Mouse (Mus musculus): ENCODE results near the gene Mlkl. TPM values are rescaled to one million over a fixed set of nuclear protein-coding genes. Genes with fewer than 3 reads are reported as not detected.
"Not testable (repeated sequence)": the region's sequence is repeated elsewhere in the genome, so short reads cannot be mapped to it uniquely, and the experiment has no call there.

Gene Mlkl
- polyA plus RNA-seq, 1 experiment from 2014 or later = 0.14 TPM

- no peaks in the 10 kb centered on the region for H3K9me3 ChIP-seq (replicated peaks; ENCODE audit: control insufficient read depth, low read length)
- H3K4me2 ChIP-seq (ENCODE audit: low read depth, low read length) = no peak overlapping the region
- no peak for ATAC-seq (replicated peaks; ENCODE audit: insufficient number of reproducible peaks, low FRiP score, low TSS enrichment, low read depth)
- no peaks in the 10 kb centered on the region for H3K27me3 ChIP-seq (ENCODE audit: control insufficient read depth, insufficient read depth, low read length)
- no peak overlapping the region for H3K27ac ChIP-seq (replicated peaks; ENCODE audit: low read depth, low read length)
- no peak for DNase-seq (ENCODE audit: low spot score)
- no peaks in the 10 kb centered on the region for H3K4me1 ChIP-seq (ENCODE audit: control insufficient read depth, insufficient read depth, low read length)
- 84% methylated on average over 1 of the region's 1 CpGs for WGBS
- no peak overlapping the region for H3K9ac ChIP-seq (replicated peaks; ENCODE audit: low read length)
- H3K4me3 ChIP-seq (ENCODE audit: low read depth, low read length) = no peak overlapping the region
- peaks cover 4% of the 10 kb centered on the region for H3K36me3 ChIP-seq (replicated peaks; ENCODE audit: control insufficient read depth, insufficient read depth, low read depth, low read length)
Observed at GRCm38 (mm10) chr8:111298011-111298410, 40.0 kb downstream of the Mlkl start.

DNA sequence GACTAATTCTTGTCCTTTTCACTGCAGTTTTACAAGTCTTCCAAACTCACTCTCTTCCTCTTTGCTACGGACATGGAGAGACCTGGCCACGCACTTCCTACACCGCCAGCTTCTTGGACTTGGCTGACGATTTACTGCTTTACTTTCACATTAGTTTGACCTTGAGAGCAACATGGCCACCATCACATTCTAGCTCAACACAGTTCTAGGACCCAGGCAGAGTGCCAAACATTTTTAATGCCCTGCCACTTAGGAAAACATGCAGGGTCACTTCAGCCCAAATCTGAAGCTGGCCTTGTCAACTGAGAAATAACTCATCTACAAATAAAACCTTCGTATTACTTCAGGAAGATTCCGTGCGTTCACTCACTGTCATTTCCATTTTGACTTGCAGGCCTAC, 46.2 kb downstream of the Mlkl start:
- Histone ChIP-seq H3K4me1 (ENCODE audit: control insufficient read depth, insufficient read depth, low read length) (no peaks in the 10 kb centered on the region), H3K4me3 (ENCODE audit: low read depth, low read length) (no peak overlapping the region), H3K27me3 (ENCODE audit: control insufficient read depth, insufficient read depth, low read length) (no peaks in the 10 kb centered on the region), H3K9me3 (replicated peaks; ENCODE audit: control insufficient read depth, low read length) (no peaks in the 10 kb centered on the region), H3K27ac (replicated peaks; ENCODE audit: low read depth, low read length) (no peak overlapping the region), H3K4me2 (ENCODE audit: low read depth, low read length) (no peak overlapping the region), H3K9ac (replicated peaks; ENCODE audit: low read length) (no peak overlapping the region), H3K36me3 (replicated peaks; ENCODE audit: control insufficient read depth, insufficient read depth, low read depth, low read length) (peaks cover 4% of the 10 kb centered on the region)
- ATAC-seq (replicated peaks; ENCODE audit: insufficient number of reproducible peaks, low FRiP score, low TSS enrichment, low read depth) (no peak), DNase-seq (ENCODE audit: low spot score) (no peak)
- 96% methylated on average over 7 of the region's 7 CpGs for WGBS

DNA sequence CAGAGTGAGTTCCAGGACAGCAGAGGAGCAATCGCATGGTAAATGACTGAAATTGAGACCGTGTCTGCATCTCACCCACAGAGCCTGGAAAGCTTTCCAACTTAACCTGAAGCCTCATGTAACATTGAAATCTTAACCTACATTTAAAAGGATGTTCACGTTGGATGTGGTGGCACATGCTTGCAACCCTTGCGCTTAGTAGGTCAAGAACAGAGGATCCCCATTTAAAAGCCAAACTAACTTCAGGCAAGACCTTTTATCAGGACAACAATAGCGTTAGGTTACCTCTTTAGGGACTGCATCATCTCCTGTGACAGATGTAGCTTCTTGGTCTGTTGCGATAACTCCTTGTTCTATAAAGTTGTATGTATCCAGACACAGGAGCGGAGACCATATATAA, 47.4 kb downstream of the Mlkl start:
- ATAC-seq (replicated peaks; ENCODE audit: insufficient number of reproducible peaks, low FRiP score, low TSS enrichment, low read depth) (no peak), DNase-seq (ENCODE audit: low spot score) (no peak)
- H3K4me3 ChIP-seq (ENCODE audit: low read depth, low read length) = no peak overlapping the region
- 96% methylated on average over 7 of the region's 7 CpGs for WGBS
- no peak overlapping the region for H3K9ac ChIP-seq (replicated peaks; ENCODE audit: low read length)
- H3K4me2 ChIP-seq (ENCODE audit: low read depth, low read length) = no peak overlapping the region
- H3K27me3 ChIP-seq (ENCODE audit: control insufficient read depth, insufficient read depth, low read length) = no peaks in the 10 kb centered on the region
- H3K36me3 ChIP-seq (replicated peaks; ENCODE audit: control insufficient read depth, insufficient read depth, low read depth, low read length) = peaks cover 9% of the 10 kb centered on the region
- H3K9me3 ChIP-seq (replicated peaks; ENCODE audit: control insufficient read depth, low read length) = no peaks in the 10 kb centered on the region
- H3K4me1 ChIP-seq (ENCODE audit: control insufficient read depth, insufficient read depth, low read length) = no peaks in the 10 kb centered on the region
- H3K27ac ChIP-seq (replicated peaks; ENCODE audit: low read depth, low read length) = no peak overlapping the region

- DNase-seq (ENCODE audit: low spot score) (no peak), ATAC-seq (replicated peaks; ENCODE audit: insufficient number of reproducible peaks, low FRiP score, low TSS enrichment, low read depth) (no peak)
- WGBS = 91% methylated on average over 4 of the region's 4 CpGs
- Histone ChIP-seq H3K9ac (replicated peaks; ENCODE audit: low read length) (no peak overlapping the region), H3K4me1 (ENCODE audit: control insufficient read depth, insufficient read depth, low read length) (no peaks in the 10 kb centered on the region), H3K27me3 (ENCODE audit: control insufficient read depth, insufficient read depth, low read length) (no peaks in the 10 kb centered on the region), H3K4me2 (ENCODE audit: low read depth, low read length) (no peak overlapping the region), H3K36me3 (replicated peaks; ENCODE audit: control insufficient read depth, insufficient read depth, low read depth, low read length) (peaks cover 14% of the 10 kb centered on the region), H3K9me3 (replicated peaks; ENCODE audit: control insufficient read depth, low read length) (no peaks in the 10 kb centered on the region), H3K27ac (replicated peaks; ENCODE audit: low read depth, low read length) (no peak overlapping the region), H3K4me3 (ENCODE audit: low read depth, low read length) (no peak overlapping the region)
Observed at GRCm38 (mm10) chr8:111285603-111286002, 52.4 kb downstream of the Mlkl start.

- H3K27ac ChIP-seq (replicated peaks; ENCODE audit: low read depth, low read length) = no peak overlapping the region
- H3K4me3 ChIP-seq (ENCODE audit: low read depth, low read length) = no peak overlapping the region
- H3K9me3 ChIP-seq (replicated peaks; ENCODE audit: control insufficient read depth, low read length) = no peaks in the 10 kb centered on the region
- no peak overlapping the region for H3K4me2 ChIP-seq (ENCODE audit: low read depth, low read length)
- 91% methylated on average over 3 of the region's 3 CpGs for WGBS
- peaks cover 19% of the 10 kb centered on the region for H3K36me3 ChIP-seq (replicated peaks; ENCODE audit: control insufficient read depth, insufficient read depth, low read depth, low read length)
- no peak for ATAC-seq (replicated peaks; ENCODE audit: insufficient number of reproducible peaks, low FRiP score, low TSS enrichment, low read depth)
- peak; percentile 14 for DNase-seq (ENCODE audit: low spot score)
- H3K27me3 ChIP-seq (ENCODE audit: control insufficient read depth, insufficient read depth, low read length) = no peaks in the 10 kb centered on the region
- no peaks in the 10 kb centered on the region for H3K4me1 ChIP-seq (ENCODE audit: control insufficient read depth, insufficient read depth, low read length)
- no peak overlapping the region for H3K9ac ChIP-seq (replicated peaks; ENCODE audit: low read length)
Observed at GRCm38 (mm10) chr8:111282093-111282492, 55.9 kb downstream of the Mlkl start.

- no peak overlapping the region for H3K9ac ChIP-seq (replicated peaks; ENCODE audit: low read length)
- no peaks in the 10 kb centered on the region for H3K9me3 ChIP-seq (replicated peaks; ENCODE audit: control insufficient read depth, low read length)
- WGBS = 65% methylated on average over 2 of the region's 2 CpGs
Observed at GRCm38 (mm10) chr8:111268277-111268676, 69.7 kb downstream of the Mlkl start.

GRCm38 (mm10) chr8:111266161-111266560, 71.8 kb downstream of the Mlkl start:
- not testable (repeated sequence) for DNase-seq (ENCODE audit: low spot score); H3K27me3 ChIP-seq (ENCODE audit: control insufficient read depth, insufficient read depth, low read length); H3K4me2 ChIP-seq (ENCODE audit: low read depth, low read length); H3K4me1 ChIP-seq (ENCODE audit: control insufficient read depth, insufficient read depth, low read length); H3K4me3 ChIP-seq (ENCODE audit: low read depth, low read length); H3K36me3 ChIP-seq (replicated peaks; ENCODE audit: control insufficient read depth, insufficient read depth, low read depth, low read length); H3K9me3 ChIP-seq (replicated peaks; ENCODE audit: control insufficient read depth, low read length); H3K27ac ChIP-seq (replicated peaks; ENCODE audit: low read depth, low read length); ATAC-seq (replicated peaks; ENCODE audit: insufficient number of reproducible peaks, low FRiP score, low TSS enrichment, low read depth); H3K9ac ChIP-seq (replicated peaks; ENCODE audit: low read length)
- 71% methylated on average over 7 of the region's 7 CpGs for WGBS

More at GRCm38 (mm10) chr8:111268277-111268676, 69.7 kb downstream of the Mlkl start:
- H3K4me1 ChIP-seq (ENCODE audit: control insufficient read depth, insufficient read depth, low read length) = no peaks in the 10 kb centered on the region
- ATAC-seq (replicated peaks; ENCODE audit: insufficient number of reproducible peaks, low FRiP score, low TSS enrichment, low read depth) (no peak), DNase-seq (ENCODE audit: low spot score) (no peak)
- H3K36me3 ChIP-seq (replicated peaks; ENCODE audit: control insufficient read depth, insufficient read depth, low read depth, low read length) = no peaks in the 10 kb centered on the region; the same call in 1 of the 2 replicates
- no peaks in the 10 kb centered on the region for H3K27me3 ChIP-seq (ENCODE audit: control insufficient read depth, insufficient read depth, low read length)
- H3K27ac ChIP-seq (replicated peaks; ENCODE audit: low read depth, low read length) = no peak overlapping the region
- no peak overlapping the region for H3K4me2 ChIP-seq (ENCODE audit: low read depth, low read length)
- H3K4me3 ChIP-seq (ENCODE audit: low read depth, low read length) = no peak overlapping the region

GRCm38 (mm10) chr8:111264693-111265220, 73.2 kb downstream of the Mlkl start:
- no peaks in the 10 kb centered on the region for H3K4me1 ChIP-seq (ENCODE audit: control insufficient read depth, insufficient read depth, low read length)
- ATAC-seq (replicated peaks; ENCODE audit: insufficient number of reproducible peaks, low FRiP score, low TSS enrichment, low read depth) (no peak), DNase-seq (ENCODE audit: low spot score) (no peak)
- H3K27ac ChIP-seq (replicated peaks; ENCODE audit: low read depth, low read length) = no peak overlapping the region
- no peaks in the 10 kb centered on the region for H3K9me3 ChIP-seq (replicated peaks; ENCODE audit: control insufficient read depth, low read length)
- no peak overlapping the region for H3K4me3 ChIP-seq (ENCODE audit: low read depth, low read length)
- 73% methylated on average over 2 of the region's 2 CpGs for WGBS
- no peaks in the 10 kb centered on the region for H3K27me3 ChIP-seq (ENCODE audit: control insufficient read depth, insufficient read depth, low read length)
- no peak overlapping the region for H3K4me2 ChIP-seq (ENCODE audit: low read depth, low read length)
- no peaks in the 10 kb centered on the region for H3K36me3 ChIP-seq (replicated peaks; ENCODE audit: control insufficient read depth, insufficient read depth, low read depth, low read length)
- no peak overlapping the region for H3K9ac ChIP-seq (replicated peaks; ENCODE audit: low read length)
